Mouse (Mus musculus): ENCODE measurements at regions not wholly inside any gene's neighbourhood (a gene's known extent, or its start where the extent isn't known, plus 50 kb on each side); places are given as distances from the start of the nearest gene placed in this dataset.

GRCm38 (mm10) chr6:89049290-89049689 is 147.2 kb downstream of the Tpra1 start:
- no peak overlapping the region for H3K4me3 ChIP-seq (ENCODE audit: control insufficient read depth in 1 of 2, insufficient read depth in 1 of 2, low read depth in 2 of 2, low read length in 2 of 2)
- H3K9me3 ChIP-seq (replicated peaks; ENCODE audit: insufficient read depth, low read length): no peaks in the 10 kb centered on the region
- no peaks in the 10 kb centered on the region for H3K4me1 ChIP-seq (ENCODE audit: control insufficient read depth in 1 of 2, insufficient read depth in 2 of 2, low read length in 2 of 2)
- peaks cover 0 to 2% of the 10 kb centered on the region in 2 experiments; a peak in 3 of 4 replicates for H3K27me3 ChIP-seq (ENCODE audit: control insufficient read depth in 1 of 2, insufficient read depth in 2 of 2, low read length in 2 of 2)
- no peak overlapping the region for H3K27ac ChIP-seq (ENCODE audit: control insufficient read depth, low read depth, low read length)
- TF ChIP-seq UBTF (IDR thresholded peaks at IDR 0.05; ENCODE audit: borderline replicate concordance, insufficient read depth, low read depth, low read length) (no peak), ZMIZ1 (IDR thresholded peaks at IDR 0.05; ENCODE audit: low read depth, low read length) (no peak)
- H3K9ac ChIP-seq (ENCODE audit: control insufficient read depth, low read depth, low read length, poor library complexity, severe bottlenecking): no peak overlapping the region
- H3K36me3 ChIP-seq (ENCODE audit: control insufficient read depth in 1 of 2, insufficient read depth in 2 of 2, low read length in 2 of 2): no peaks in the 10 kb centered on the region
- no peaks in the 10 kb centered on the region for H3K79me2 ChIP-seq (ENCODE audit: control insufficient read depth, insufficient read depth, low read length, poor library complexity)
- DNase-seq (ENCODE audit: low read depth, low spot score): no peak

- Histone ChIP-seq H3K4me1 (ENCODE audit: control insufficient read depth in 1 of 2, insufficient read depth in 2 of 2, low read length in 2 of 2) (no peaks in the 10 kb centered on the region), H3K9me3 (replicated peaks; ENCODE audit: insufficient read depth, low read length) (no peaks in the 10 kb centered on the region), H3K9ac (ENCODE audit: control insufficient read depth, low read depth, low read length, poor library complexity, severe bottlenecking) (no peak overlapping the region), H3K36me3 (ENCODE audit: control insufficient read depth in 1 of 2, insufficient read depth in 2 of 2, low read length in 2 of 2) (no peaks in the 10 kb centered on the region), H3K4me3 (ENCODE audit: control insufficient read depth in 1 of 2, insufficient read depth in 1 of 2, low read depth in 2 of 2, low read length in 2 of 2) (no peak overlapping the region), H3K27me3 (ENCODE audit: control insufficient read depth in 1 of 2, insufficient read depth in 2 of 2, low read length in 2 of 2) (no peaks in the 10 kb centered on the region; a peak in 1 of 4 replicates), H3K27ac (ENCODE audit: control insufficient read depth, low read depth, low read length) (no peak overlapping the region), H3K79me2 (ENCODE audit: control insufficient read depth, insufficient read depth, low read length, poor library complexity) (no peaks in the 10 kb centered on the region)
- TF ChIP-seq MAZ (IDR thresholded peaks at IDR 0.05; ENCODE audit: low read depth, low read length): no peak
- TF ChIP-seq NELFE (IDR thresholded peaks at IDR 0.05; ENCODE audit: low read depth, low read length): no peak
- TF ChIP-seq JUND (IDR thresholded peaks at IDR 0.05; ENCODE audit: low read depth, low read length): no peak
- no peak for TF ChIP-seq ETS1 (IDR thresholded peaks at IDR 0.05; ENCODE audit: low read depth, low read length)
- TF ChIP-seq GABPA (IDR thresholded peaks at IDR 0.05; ENCODE audit: low read depth, low read length): no peak
- no peak for TF ChIP-seq RAD21 (IDR thresholded peaks at IDR 0.05; ENCODE audit: low read depth, low read length)
- TF ChIP-seq HCFC1 (IDR thresholded peaks at IDR 0.05; ENCODE audit: low read depth, low read length): no peak
- no peak for DNase-seq (ENCODE audit: low read depth, low spot score)
Measured at GRCm38 (mm10) chr6:89050575-89051270, 148.7 kb downstream of the Tpra1 start.

- no peak overlapping the region for H3K9ac ChIP-seq (ENCODE audit: control insufficient read depth, low read depth, low read length, poor library complexity, severe bottlenecking)
- DNase-seq (ENCODE audit: low read depth, low spot score): no peak
- H3K36me3 ChIP-seq (ENCODE audit: control insufficient read depth in 1 of 2, insufficient read depth in 2 of 2, low read length in 2 of 2): no peaks in the 10 kb centered on the region
- H3K79me2 ChIP-seq (ENCODE audit: control insufficient read depth, insufficient read depth, low read length, poor library complexity): no peaks in the 10 kb centered on the region
- H3K9me3 ChIP-seq (replicated peaks; ENCODE audit: insufficient read depth, low read length): no peaks in the 10 kb centered on the region
- H3K4me1 ChIP-seq (ENCODE audit: control insufficient read depth in 1 of 2, insufficient read depth in 2 of 2, low read length in 2 of 2): no peaks in the 10 kb centered on the region
- H3K27me3 ChIP-seq (ENCODE audit: control insufficient read depth in 1 of 2, insufficient read depth in 2 of 2, low read length in 2 of 2): no peaks in the 10 kb centered on the region; a peak in 1 of 4 replicates
- no peak overlapping the region for H3K4me3 ChIP-seq (ENCODE audit: control insufficient read depth in 1 of 2, insufficient read depth in 1 of 2, low read depth in 2 of 2, low read length in 2 of 2)
- H3K27ac ChIP-seq (ENCODE audit: control insufficient read depth, low read depth, low read length): no peak overlapping the region
- TF ChIP-seq ZNF384 (IDR thresholded peaks at IDR 0.05; ENCODE audit: low read depth, low read length): no peak
- no peak for TF ChIP-seq POLR2A (IDR thresholded peaks at IDR 0.05; ENCODE audit: control insufficient read depth in 1 of 2, insufficient read depth in 1 of 2, low read depth in 1 of 2, low read length in 2 of 2, poor library complexity in 1 of 2)
- no peak for TF ChIP-seq CTCF (IDR thresholded peaks at IDR 0.05 in 2 of 3, conservative IDR thresholded peaks at IDR 0.05 in 1 of 3; ENCODE audit: control insufficient read depth in 1 of 3, insufficient read depth in 1 of 3, low read depth in 2 of 3, low read length in 3 of 3, poor library complexity in 1 of 3, severe bottlenecking in 1 of 3)
- no peak for TF ChIP-seq NELFE (IDR thresholded peaks at IDR 0.05; ENCODE audit: low read depth, low read length)
- TF ChIP-seq MEF2A (IDR thresholded peaks at IDR 0.05; ENCODE audit: extremely low read depth, insufficient replicate concordance, low read depth, low read length, poor library complexity, severe bottlenecking): no peak
- TF ChIP-seq POLR2AphosphoS2 (IDR thresholded peaks at IDR 0.05; ENCODE audit: low read length): no peak
- TF ChIP-seq ZKSCAN1 (IDR thresholded peaks at IDR 0.05; ENCODE audit: low read depth, low read length): no peak
- no peak for TF ChIP-seq TBP (IDR thresholded peaks at IDR 0.05; ENCODE audit: low read depth, low read length)
- TF ChIP-seq NRF1 (IDR thresholded peaks at IDR 0.05; ENCODE audit: insufficient read depth, low read depth, low read length, poor library complexity, severe bottlenecking): no peak
- no peak for TF ChIP-seq RCOR1 (IDR thresholded peaks at IDR 0.05; ENCODE audit: low read depth, low read length)
- TF ChIP-seq MYB (IDR thresholded peaks at IDR 0.05; ENCODE audit: low read depth, low read length): no peak
- TF ChIP-seq SMC3 (IDR thresholded peaks at IDR 0.05; ENCODE audit: low read depth, low read length): no peak
- no peak for TF ChIP-seq TCF12 (IDR thresholded peaks at IDR 0.05; ENCODE audit: low read depth, low read length)
- no peak for TF ChIP-seq ZC3H11A (IDR thresholded peaks at IDR 0.05; ENCODE audit: low read depth, low read length)
- no peak for TF ChIP-seq USF2 (IDR thresholded peaks at IDR 0.05; ENCODE audit: borderline replicate concordance in 1 of 2, insufficient read depth in 1 of 2, low read depth in 1 of 2, low read length in 2 of 2)
- no peak for TF ChIP-seq MYC (IDR thresholded peaks at IDR 0.05; ENCODE audit: low read depth, low read length)
Measured at GRCm38 (mm10) chr6:89052758-89053460, 150.9 kb downstream of the Tpra1 start.

Measured in MEL (cell line).